ENCODE assay signal across 8 mouse cellular contexts in the genomic region with DNA sequence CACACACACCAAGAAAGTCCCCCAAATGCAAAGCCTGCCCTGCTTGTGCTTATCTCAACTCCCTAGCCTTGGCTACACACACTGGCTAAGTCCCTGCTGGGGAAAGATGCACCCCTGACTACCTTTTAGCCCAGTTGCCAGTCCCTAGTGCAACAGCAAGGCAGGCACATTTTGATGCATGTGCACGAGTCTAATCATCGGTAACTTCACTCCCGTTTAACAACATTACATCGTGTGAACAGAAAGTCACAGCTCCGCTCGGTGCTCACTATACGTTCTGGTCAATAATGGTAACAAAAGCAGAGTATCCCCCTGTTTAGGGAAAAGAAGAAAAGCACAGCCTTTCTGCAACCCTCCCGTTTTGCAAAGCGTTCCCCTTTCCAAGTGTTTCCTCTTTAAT. TPM values are rescaled to one million over a fixed set of nuclear protein-coding genes. Genes with fewer than 3 reads are reported as not detected.
DNase-seq lines count a peak whose midpoint lies in the region; ATAC-seq and TF ChIP-seq lines count a peak whose summit lies in the region.

No protein-coding gene starts in this region.

- in situ Hi-C loops in ES-E14 (cut with MboI; ENCODE audit: low sequenced_read_pairs in 2 of 2, unreplicated experiment in 2 of 2): loop anchor here (25.0 kb wide), 2 partner anchors 674 to 1951 kb away; partner anchors contain the start of gene Fli1 (in 1 of the 2)

- ATAC-seq in heart, embryonic 14.5 days (ENCODE audit: insufficient number of reproducible peaks, insufficient read depth, low FRiP score, low read depth): no peak
- peak; percentile 19 for ATAC-seq in forebrain, postnatal 0 days

- H3K4me1 ChIP-seq in heart, embryonic 14.5 days (ENCODE audit: control insufficient read depth in 2 of 2, insufficient read depth in 2 of 2, low read length in 2 of 2): peaks cover 4 to 5% of the 10 kb centered on the region in 2 experiments; a peak in 1 of 4 replicates
- 0 out of 4 replicates have a peak, but pooled peaks cover 0 to 2% of the 10 kb centered on the region in 2 experiments for H3K4me1 ChIP-seq in ES-E14 (ENCODE audit: control insufficient read depth in 2 of 2, insufficient read depth in 2 of 2, low read length in 2 of 2, poor library complexity in 1 of 2)
- peaks cover 20% of the 10 kb centered on the region; the same call in 1 of the 2 replicates for H3K4me1 ChIP-seq in forebrain, postnatal 0 days (ENCODE audit: insufficient read depth)
- H3K4me1 ChIP-seq in midbrain, embryonic 10.5 days: peaks cover 46% of the 10 kb centered on the region

- H3K27ac ChIP-seq in heart, embryonic 14.5 days (replicated peaks in 1 of 2; ENCODE audit: control insufficient read depth in 1 of 2, insufficient read depth in 1 of 2, low read depth in 2 of 2, low read length in 2 of 2): no peak overlapping the region
- no peak overlapping the region for H3K27ac ChIP-seq in ES-E14 (ENCODE audit: insufficient read depth, low read depth, low read length, poor library complexity, severe bottlenecking)
- peak overlapping the region; percentile 71 for H3K27ac ChIP-seq in forebrain, postnatal 0 days (ENCODE audit: low read depth, low read length)
- peak overlapping the region; percentile 70; the same call in 1 of the 2 replicates for H3K27ac ChIP-seq in midbrain, embryonic 10.5 days (replicated peaks)

- no peaks in the 10 kb centered on the region for H3K9me3 ChIP-seq in heart, embryonic 14.5 days (ENCODE audit: control insufficient read depth, low read length)
- no peaks in the 10 kb centered on the region for H3K9me3 ChIP-seq in ES-E14 (ENCODE audit: control insufficient read depth, insufficient read depth, low read depth, low read length)
- H3K9me3 ChIP-seq in forebrain, postnatal 0 days (ENCODE audit: low read length): no peaks in the 10 kb centered on the region
- H3K9me3 ChIP-seq in midbrain, embryonic 10.5 days (replicated peaks): no peaks in the 10 kb centered on the region

- no peak for TF ChIP-seq CTCF in forebrain, postnatal 0 days (IDR thresholded peaks at IDR 0.05; ENCODE audit: low read depth)

- H3K4me3 ChIP-seq in heart, embryonic 14.5 days (ENCODE audit: control insufficient read depth in 1 of 2, insufficient read depth in 1 of 2, low read depth in 1 of 2, low read length in 2 of 2): peak overlapping the region; percentile 57 to 58
- peak overlapping the region; percentile 55 to 60 for H3K4me3 ChIP-seq in ES-E14 (ENCODE audit: insufficient read depth in 1 of 2, low read depth in 1 of 2, low read length in 2 of 2, poor library complexity in 1 of 2, severe bottlenecking in 1 of 2)
- peak overlapping the region; percentile 67 for H3K4me3 ChIP-seq in forebrain, postnatal 0 days (ENCODE audit: low read depth, low read length)
- peak overlapping the region; percentile 64 for H3K4me3 ChIP-seq in midbrain, embryonic 10.5 days

- DNase-seq in heart, adult 9 months (ENCODE audit: low spot score in 2 of 2): no peak
- DNase-seq in ES-E14 (ENCODE audit: low read depth, low spot score): no peak
- no peak for DNase-seq in forebrain, postnatal 0 days
- DNase-seq in midbrain, embryonic 10.5 days (ENCODE audit: low spot score): no peak
- DNase-seq in embryo, embryonic 9.5 days (ENCODE audit: extremely low spot score): no peak
- no peak for DNase-seq in c-Kit-positive CD71-positive TER-119-positive erythroid progenitor cells, embryonic 14.5 days (ENCODE audit: low spot score)
- DNase-seq in kidney, postnatal 14 days: no peak

- peak overlapping the region; percentile 62; the same call in 1 of the 2 replicates for H3K9ac ChIP-seq in heart, embryonic 14.5 days (ENCODE audit: low read length)
- H3K9ac ChIP-seq in ES-E14 (ENCODE audit: insufficient read depth, low read depth, low read length, poor library complexity, severe bottlenecking): no peak overlapping the region
- H3K9ac ChIP-seq in forebrain, postnatal 0 days: peak overlapping the region; percentile 64

- peak overlapping the region; percentile 98 for H3K4me2 ChIP-seq in heart, embryonic 14.5 days (ENCODE audit: low read length)
- peak overlapping the region; percentile 69 for H3K4me2 ChIP-seq in forebrain, postnatal 0 days (ENCODE audit: low read depth)

- no peaks in the 10 kb centered on the region for H3K36me3 ChIP-seq in heart, embryonic 14.5 days (ENCODE audit: control insufficient read depth, insufficient read depth, low read length)
- no peaks in the 10 kb centered on the region for H3K36me3 ChIP-seq in ES-E14 (ENCODE audit: control insufficient read depth, insufficient read depth, low read length, poor library complexity, severe bottlenecking)
- H3K36me3 ChIP-seq in forebrain, postnatal 0 days (ENCODE audit: insufficient read depth): no peaks in the 10 kb centered on the region
- H3K36me3 ChIP-seq in midbrain, embryonic 10.5 days: no peaks in the 10 kb centered on the region

- 3% methylated on average over 9 of the region's 9 CpGs for WGBS in heart, embryonic 14.5 days
- under 1% methylated on average over 9 of the region's 9 CpGs for WGBS in forebrain, postnatal 0 days
- WGBS in midbrain, embryonic 10.5 days: 0% methylated on average over 9 of the region's 9 CpGs

- peaks cover 81% of the 10 kb centered on the region for H3K27me3 ChIP-seq in heart, embryonic 14.5 days (ENCODE audit: control insufficient read depth, insufficient read depth, low read length)
- H3K27me3 ChIP-seq in forebrain, postnatal 0 days (ENCODE audit: insufficient read depth, low read length): no peaks in the 10 kb centered on the region
- peaks cover 93% of the 10 kb centered on the region for H3K27me3 ChIP-seq in midbrain, embryonic 10.5 days (ENCODE audit: low read depth, poor library complexity, severe bottlenecking)

TF ChIP-seq in ES-E14, 5 proteins besides CTCF, POLR2A, EP300 and RAD21:
- TF ChIP-seq MAFK (IDR thresholded peaks at IDR 0.05; ENCODE audit: insufficient read depth, low read depth, low read length): no peak
TF ChIP-seq in ES-E14: peak in this region for 0.

RNA-seq across cellular contexts. Expression of gene Kirrel3, which starts 2.6 kb away (rescaled TPM):
- polyA plus RNA-seq in heart, embryonic 14.5 days (2014; fragmentation: Nextera tagmentation; extraction: Ambion mirVana): 0.81 and 1.0 TPM in 2 replicates
- total RNA-seq in ES-E14 (2012; rRNA removed): 0.48 and 0.67 TPM in 2 replicates
- total RNA-seq in forebrain, postnatal 0 days (2014; rRNA removed): 28.9 and 35.3 TPM in 2 replicates
- polyA plus RNA-seq in forebrain, postnatal 0 days (2015; fragmentation: Nextera tagmentation; extraction: Ambion mirVana): 41.1 and 57.6 TPM in 2 replicates
- 4.0 and 5.5 TPM in 2 replicates for polyA plus RNA-seq in midbrain, embryonic 10.5 days (2016; fragmentation: Nextera tagmentation; extraction: Ambion mirVana)

Comparison
In these comparisons a context has a peak if more than half of its experiments do, and no peak if none do; other contexts are left out.
1. H3K27ac ChIP-seq: peak in forebrain, postnatal 0 days (single experiment) and midbrain, embryonic 10.5 days (single experiment); none in heart, embryonic 14.5 days (0 of 2) and ES-E14 (single experiment).
2. Peak in every context shown above with its lines, with median percentiles within 50 percentile points of each other: H3K4me3 ChIP-seq.